Mouse (Mus musculus): ENCODE data around the gene Gm49373.

The Gm49373 gene

DNA sequence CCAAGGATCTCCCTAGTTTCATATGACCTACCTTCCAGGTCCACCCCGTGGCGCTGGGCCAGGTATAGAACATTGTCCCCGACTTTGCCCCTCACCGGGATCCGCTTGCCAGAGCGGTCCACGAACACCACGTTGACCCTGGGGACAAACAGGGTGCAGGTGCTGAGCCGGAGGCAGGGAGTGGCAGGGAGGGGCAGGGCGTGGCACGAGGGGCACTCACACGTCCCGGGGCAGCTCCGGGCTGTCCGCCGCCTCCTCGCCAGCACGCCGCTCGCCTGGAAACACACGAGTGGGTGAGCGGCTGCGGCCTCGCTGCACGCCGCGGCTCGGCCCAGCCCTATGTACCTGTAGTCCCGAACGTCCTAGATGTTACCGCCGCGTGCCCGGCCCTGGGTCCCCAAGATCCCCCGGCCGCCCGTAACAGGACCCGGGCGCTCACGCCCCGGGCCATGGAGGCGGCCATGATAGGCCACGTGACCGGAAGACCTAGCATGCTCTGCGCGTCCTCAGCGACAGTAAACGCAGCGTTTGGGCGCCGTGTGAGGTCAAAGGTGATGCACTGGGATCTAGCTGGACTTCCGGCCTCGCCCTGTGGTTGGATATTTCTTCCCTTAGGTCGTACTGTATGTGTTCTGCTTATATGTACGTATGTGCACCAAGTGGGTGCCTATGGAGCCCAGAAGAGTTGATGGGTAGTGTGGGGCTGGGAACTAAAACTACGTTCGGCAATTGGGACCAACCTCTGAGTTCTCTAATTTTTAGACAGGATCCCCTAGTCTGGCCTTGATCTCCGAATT is at the start of gene Gm49373, which contains the start of gene Fdx1l:
Gm49373 (minus strand) TSS at position 53 of the 797 bp plus-strand sequence.
Fdx1l (minus strand) TSS at position 571 of the 797 bp plus-strand sequence.
- peak; percentile 71 for DNase-seq (ENCODE audit: low spot score)

- DNase-seq (ENCODE audit: low spot score), result no peak
Measured at GRCm38 (mm10) chr9:21121483-21121882, 48.6 kb upstream of the Gm49373 start.

- DNase-seq (ENCODE audit: low spot score), result no peak
Measured at GRCm38 (mm10) chr9:21117073-21117472, 44.2 kb upstream of the Gm49373 start.

- DNase-seq (ENCODE audit: low spot score), result no peak
Measured at GRCm38 (mm10) chr9:21115105-21115504, 42.2 kb upstream of the Gm49373 start.

DNA sequence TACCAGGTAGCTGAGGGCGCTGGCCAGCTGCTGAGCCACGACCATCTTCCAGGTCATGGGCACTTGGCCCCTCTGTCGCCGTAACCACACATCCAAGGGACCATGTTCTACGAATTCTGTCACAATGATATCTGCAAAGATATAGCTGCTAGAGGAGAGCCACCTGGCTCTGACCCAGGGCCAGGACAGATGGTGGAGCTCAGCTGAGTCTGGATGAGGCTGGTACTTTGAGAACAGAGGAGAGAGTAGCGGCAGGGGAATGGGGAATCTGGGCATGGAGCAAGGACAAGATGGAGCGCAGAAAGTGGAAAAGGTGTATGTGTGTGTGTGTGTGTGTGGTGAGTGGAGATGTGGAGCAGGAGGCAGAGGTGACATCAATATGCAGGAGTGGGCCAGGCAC is 41.3 kb upstream of the Gm49373 start:
- no peak for DNase-seq (ENCODE audit: low spot score)

- DNase-seq (ENCODE audit: low spot score), result no peak
Measured at GRCm38 (mm10) chr9:21113751-21114150, 40.9 kb upstream of the Gm49373 start.

GRCm38 (mm10) chr9:21107607-21108237 is 34.8 kb upstream of the Gm49373 start:
- no peak for DNase-seq (ENCODE audit: low spot score)

GRCm38 (mm10) chr9:21105760-21106564 is 33.1 kb upstream of the Gm49373 start:
- no peak for DNase-seq (ENCODE audit: low spot score)

DNA sequence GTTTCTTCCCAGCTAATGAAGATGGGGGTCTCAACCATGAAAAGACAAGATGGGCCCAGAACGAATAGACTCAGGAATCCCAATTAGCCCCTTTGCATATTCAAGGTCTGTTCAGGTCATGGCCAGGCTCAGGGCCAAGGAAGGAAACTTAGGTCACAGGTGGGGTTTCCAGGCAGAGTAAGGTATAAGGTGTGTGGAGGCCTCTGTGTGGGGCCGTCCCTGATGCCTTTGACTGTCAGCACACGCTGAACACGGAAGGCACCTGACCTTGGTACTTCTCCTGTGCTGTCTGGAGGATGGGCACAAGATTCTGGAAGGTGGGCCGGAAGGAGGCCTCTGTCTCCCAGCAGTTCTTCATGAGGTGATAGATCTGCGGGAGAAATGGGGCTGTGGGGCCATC is 31.9 kb upstream of the Gm49373 start:
- no peak for DNase-seq (ENCODE audit: low spot score)

DNA sequence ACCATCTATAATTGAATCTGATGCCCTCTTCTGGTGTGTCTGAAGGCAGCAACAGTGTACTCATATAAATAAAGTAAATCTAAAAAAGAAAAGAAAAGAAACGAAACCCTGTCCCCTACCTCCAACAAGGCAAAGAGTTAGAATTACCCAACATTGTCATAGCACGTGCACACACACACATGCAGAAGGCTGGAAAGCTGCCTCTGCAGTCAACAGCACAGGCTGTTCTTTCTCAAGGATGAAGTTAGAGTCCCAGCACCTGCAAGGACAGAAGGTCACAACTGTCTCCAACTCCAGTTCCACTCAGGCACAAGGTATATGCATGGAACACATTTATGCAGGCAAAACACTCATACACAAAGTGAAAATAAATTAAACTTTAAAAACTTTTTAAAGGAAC is 29.2 kb upstream of the Gm49373 start:
- DNase-seq (ENCODE audit: low spot score), result no peak

DNA sequence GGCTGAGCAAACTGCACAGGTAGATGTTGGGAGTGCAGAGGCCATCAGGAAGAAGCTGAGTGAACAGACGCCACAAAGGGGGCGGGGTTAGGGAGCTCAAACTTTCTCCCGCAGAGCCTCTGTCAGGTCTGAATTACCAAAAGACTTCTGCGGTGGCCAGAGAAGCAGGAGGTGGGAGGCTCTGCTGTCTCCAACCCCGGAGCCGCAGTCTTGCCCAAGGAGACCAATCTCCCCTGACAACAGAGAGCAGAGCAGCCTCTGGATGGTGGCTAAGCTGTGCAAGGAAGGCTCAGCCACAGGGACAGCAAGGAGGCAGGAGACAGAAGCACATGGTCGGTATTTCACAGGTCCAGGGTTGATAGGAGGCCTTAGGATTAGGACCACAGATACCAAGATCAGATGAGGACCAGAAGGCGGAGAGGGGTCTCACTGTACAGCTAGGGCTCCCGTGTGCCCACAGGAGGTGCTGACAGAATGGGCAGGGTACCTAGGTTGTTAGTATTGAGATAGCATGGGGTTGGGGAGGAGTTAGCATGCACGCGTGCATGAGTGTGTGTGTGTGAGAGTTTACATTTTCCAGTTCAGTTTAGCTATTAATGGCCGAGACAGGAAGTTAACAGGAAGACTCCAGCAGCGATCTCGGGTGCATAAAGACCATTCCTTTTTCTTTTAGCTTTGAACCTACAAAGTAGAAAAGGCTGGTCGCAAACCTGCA is 27.7 kb upstream of the Gm49373 start:
- DNase-seq (ENCODE audit: low spot score), result no peak

GRCm38 (mm10) chr9:21097793-21098192 is 24.9 kb upstream of the Gm49373 start:
- DNase-seq (ENCODE audit: low spot score), result no peak

- DNase-seq (ENCODE audit: low spot score), result no peak
Measured at GRCm38 (mm10) chr9:21095958-21096357, 23.1 kb upstream of the Gm49373 start.

DNA sequence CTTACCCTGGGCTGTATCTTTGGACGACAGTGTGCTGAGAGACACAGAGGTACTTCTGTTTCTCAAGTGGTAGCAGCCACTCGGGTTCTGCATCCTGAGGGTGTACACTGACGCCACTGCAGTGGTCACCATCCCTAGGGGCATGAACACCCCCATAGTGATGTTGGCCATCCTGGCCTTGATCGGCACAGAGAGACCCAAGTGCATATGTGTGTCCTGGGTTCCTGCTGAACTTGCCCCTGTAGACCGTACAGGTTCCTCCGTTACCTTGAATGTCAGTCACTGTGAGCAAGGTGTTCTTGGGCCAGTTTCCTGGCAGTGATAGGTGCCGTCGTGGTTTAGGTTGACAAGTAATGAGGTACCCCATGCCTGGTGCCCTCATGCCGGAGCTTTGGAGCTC is 20.5 kb upstream of the Gm49373 start:
- DNase-seq (ENCODE audit: low spot score), result no peak

DNA sequence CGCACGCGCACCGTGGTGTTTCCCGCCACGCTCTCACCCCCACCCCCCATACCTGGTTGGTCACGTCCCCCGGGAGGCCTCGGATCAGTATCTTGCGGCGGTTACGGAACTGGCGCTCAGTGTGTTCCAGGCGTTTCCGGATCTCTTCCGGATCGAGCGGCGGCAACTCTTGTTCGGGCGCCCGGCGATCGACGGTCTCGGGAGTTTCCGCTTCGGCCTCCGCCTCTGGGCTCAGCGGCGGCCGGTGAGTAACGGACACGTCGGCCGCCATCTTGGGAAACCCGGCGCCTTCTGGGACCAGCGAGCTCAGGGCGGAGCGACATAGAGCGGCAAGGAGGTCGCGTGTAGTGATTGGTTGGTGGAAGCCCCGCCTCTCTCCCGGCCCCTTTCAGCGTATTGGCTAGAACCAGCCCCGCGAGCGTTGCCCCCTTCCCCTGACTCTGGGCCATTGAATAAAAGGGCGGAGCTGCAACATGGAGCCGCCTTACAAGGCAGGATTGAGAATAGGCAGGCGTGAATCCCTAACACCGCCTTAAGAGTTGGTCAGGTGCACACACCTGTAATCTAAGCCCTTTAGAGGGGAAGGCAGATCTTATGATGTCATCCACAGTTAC is 18.9 kb upstream of the Gm49373 start, which contains the start of the genes Gm38431 and Raver1:
Gm38431 (minus strand) TSS at position 291 of the 614 bp plus-strand sequence.
Raver1 (minus strand) TSS at position 302 of the 614 bp plus-strand sequence.
- DNase-seq (ENCODE audit: low spot score), result peak; percentile 84

DNA sequence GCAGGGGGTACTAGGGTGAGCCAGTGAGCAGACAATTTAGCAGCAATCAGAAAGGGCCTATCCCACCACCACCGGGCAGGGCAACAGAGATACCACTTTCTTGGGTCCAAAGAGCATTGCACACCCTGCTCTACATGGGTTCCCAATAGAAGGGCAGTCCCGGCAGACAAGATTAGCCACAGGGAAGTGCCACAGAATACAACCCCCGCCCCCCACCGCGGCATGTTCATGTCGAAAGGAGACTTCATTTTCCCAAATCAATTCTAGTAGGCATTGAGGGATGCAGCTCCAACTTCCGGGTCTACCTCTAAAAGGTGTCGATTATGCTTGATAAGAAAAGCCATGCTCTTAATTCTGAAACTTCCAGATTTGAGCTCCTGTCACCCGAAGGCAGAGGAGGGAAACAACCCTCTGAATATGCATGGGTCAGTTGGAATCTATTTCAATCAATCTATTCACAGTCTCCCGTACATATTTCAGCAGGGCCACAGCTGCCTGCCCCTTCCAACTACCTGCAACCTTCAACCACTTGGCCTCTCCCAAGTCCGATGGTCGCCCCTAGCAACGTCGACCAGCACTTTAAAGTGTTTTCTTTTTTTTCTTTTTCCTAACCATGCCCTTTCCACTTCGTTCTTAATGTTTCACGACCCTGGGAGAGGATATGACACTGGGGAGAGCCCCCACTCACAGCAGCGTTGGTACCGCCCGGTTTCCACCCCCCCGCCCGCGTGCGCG is 18.2 kb upstream of the Gm49373 start:
- no peak for DNase-seq (ENCODE audit: low spot score)

DNA sequence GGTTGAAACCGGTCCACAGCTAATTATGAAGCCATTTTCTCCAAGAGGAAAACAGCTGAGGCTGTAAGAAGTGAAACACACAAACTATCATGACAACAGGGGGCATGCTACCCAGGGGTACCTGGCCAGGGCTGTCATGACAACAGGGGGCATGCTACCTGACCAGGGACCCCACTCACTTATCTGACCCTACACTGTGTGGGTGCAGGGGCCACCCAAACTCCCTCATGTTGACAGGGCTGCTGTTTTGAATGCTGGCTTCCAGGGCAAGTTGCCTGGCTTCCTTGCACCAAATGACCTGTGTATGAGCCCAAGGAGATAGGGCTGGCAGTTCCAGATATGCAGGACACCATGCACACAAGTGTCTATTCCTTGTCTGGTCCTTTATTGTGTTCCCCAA is 17.6 kb upstream of the Gm49373 start:
- no peak for DNase-seq (ENCODE audit: low spot score)

- DNase-seq (ENCODE audit: low spot score), result no peak
Measured at GRCm38 (mm10) chr9:21083324-21083723, 10.4 kb upstream of the Gm49373 start.

DNA sequence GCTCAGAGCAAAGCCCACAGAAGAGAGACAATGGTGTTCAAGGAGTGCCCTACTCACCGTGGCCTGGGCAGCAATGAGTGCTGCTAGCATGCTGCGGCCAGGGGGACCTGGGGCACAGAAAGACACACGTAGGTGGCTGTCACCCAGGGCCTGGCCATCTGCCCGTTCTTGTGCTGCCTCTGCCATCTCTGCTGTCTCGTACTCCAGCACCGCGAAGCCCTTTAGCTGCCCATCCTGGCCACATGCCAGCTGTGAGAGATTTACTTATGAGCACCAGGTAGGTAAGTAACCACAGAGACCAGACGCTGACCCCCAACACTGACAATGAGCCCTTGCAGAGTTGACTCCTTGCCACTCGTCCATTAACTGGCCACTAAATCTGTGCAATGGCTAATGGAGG is 8.2 kb upstream of the Gm49373 start:
- DNase-seq (ENCODE audit: low spot score), result no peak

DNA sequence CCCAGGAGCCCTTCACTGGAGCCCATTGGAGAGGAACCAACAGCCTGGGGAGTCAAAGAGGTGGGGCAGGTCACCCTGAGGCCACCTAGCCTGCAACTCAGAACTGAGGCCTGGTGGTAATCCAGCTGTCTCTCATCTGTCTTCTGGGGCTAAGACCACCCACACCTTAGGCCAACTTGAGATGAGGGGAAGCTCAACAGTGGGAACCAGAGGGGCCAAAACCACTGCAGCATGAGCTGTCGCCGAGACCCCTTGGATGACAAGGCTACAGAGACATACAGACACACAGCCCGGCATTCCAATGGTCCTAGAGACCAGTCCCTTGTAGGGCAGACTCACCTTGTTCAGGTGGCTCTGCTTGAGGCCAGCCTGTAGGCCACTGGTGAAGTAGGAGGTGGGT is 2.7 kb upstream of the Gm49373 start:
- DNase-seq (ENCODE audit: low spot score), result no peak

DNA sequence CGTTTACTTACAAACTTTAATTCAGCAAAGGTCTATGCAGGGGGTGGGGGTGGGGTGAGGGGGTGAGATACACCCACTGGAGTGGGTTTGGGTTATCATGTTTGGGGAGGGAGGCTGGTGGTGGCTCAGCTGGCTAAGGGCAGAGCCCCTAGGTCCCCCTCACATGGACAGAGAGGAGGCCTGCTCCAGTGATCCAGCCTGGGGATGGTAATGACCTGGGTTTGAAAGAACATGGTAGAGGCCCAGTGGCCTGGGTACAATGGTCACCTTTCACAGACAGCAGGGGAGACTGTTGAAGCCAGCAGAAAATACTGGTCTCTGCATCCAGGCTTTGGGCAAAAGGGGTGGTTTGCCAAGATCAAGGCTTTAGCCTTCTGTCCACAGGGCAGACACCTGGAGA is 1.3 kb upstream of the Gm49373 start:
- no peak for DNase-seq (ENCODE audit: low spot score)

Data from ovary, postnatal 10 days (tissue).